Mouse (Mus musculus) c-Kit-positive CD71-positive TER-119-negative erythroid progenitor cells, embryonic 14.5 days (primary cell): ENCODE data around the gene Krtap31-1.
"Not testable (repeated sequence)": the region's sequence is repeated elsewhere in the genome, so short reads cannot be mapped to it uniquely, and the experiment has no call there.

Experiments
- DNase-seq: peaks from one replicate; pipeline ENCODE4 v3.0.0-alpha.2; 2013; ENCODE audit warnings: low read depth

The Krtap31-1 gene

DNA sequence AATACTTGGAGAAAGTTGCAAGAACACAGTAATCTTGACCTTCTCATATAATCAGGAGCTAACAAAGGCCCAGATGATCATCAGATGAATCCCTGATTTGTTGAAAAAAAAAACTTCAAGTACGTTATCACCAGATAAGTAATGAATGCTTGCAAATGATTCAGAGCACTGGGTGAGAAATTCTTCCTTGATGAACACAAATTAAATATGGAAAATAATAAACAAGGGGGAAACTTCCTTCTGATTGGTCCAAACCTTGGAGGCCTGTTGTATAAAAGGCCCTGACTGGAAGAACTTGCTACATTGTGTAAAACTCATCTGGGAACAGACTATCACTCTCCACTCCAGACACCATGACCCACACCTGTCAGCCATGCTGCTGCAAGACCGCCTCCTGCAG, at the start of gene Krtap31-1:
Krtap31-1 (plus strand) TSS at position 301 of the 400 bp plus-strand sequence.
- no peak for DNase-seq

DNA sequence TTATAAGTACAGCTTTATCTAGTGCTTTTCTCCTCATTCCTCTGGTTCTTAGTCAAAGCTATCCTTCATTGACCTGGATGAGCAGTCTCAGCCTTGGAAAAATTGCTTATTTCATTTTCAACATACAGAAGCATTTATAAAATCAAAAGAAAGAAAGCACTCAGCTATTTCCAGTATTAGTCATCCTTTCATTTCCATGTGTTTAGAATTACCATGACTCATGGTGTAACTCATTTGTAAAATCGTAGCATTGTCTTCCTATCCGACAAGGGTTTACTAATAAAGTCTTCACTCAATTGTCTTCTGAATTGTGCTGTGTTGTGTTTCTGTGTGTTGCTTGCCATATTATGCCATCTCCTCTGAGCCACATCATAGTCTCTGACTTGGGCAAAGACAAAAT, 49.0 kb upstream of the Krtap31-1 start:
- no peak for DNase-seq

DNA sequence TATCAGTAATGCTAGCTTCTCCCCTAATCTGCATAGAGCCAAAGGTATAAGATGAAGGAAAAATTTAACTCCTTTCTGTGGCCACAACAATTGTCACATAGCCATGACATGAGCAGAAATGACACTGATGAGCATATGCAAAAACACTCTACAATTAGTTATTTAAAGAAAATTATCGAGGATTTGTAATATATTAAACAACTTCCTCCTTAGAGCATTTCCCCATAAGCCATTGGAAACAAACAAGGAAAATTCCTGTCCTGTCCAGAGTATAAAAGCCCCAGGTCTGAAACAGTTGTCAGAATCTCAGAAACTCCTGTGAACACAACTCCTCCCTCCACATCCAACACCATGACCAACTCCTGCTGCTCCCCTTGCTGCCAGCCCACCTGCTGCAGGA, 43.5 kb upstream of the Krtap31-1 start, which contains the start of gene Gm11559:
Gm11559 (plus strand) TSS at position 301 of the 400 bp plus-strand sequence.
- DNase-seq, result not testable (repeated sequence)

DNA sequence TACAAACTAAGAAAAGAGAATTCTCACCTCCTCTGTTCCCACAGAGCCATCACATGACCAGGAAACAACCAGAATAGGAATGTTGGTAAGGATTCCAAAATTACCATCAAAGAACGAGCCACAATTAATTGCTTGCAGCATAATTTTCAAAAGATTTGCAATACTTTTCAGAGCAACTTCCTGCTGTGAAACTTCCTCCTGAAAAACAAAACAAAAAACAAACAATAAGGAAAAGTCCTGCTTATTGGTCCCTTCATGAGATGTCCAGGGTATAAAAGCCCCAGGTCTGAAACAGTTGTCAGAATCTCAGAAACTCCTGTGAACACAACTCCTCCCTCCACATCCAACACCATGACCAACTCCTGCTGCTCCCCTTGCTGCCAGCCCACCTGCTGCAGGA, 34.6 kb upstream of the Krtap31-1 start, which contains the start of gene Krtap9-1:
Krtap9-1 (plus strand) TSS at position 301 of the 400 bp plus-strand sequence.
- not testable (repeated sequence) for DNase-seq

DNA sequence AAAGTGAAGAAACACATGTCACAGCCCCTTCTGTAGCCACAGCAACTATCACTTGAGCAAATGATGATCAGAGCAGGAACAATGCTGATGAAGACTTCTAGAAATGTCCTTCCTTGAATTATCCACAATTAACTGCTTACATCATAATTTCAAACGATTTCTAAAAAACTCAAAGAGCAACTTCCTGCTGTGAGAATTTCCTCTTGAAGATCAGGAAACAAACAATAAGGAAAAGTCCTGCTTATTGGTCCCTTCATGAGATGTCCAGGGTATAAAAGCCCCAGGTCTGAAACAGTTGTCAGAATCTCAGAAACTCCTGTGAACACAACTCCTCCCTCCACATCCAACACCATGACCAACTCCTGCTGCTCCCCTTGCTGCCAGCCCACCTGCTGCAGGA, 28.8 kb upstream of the Krtap31-1 start, which contains the start of gene Gm11567:
Gm11567 (plus strand) TSS at position 301 of the 400 bp plus-strand sequence.
- DNase-seq, result not testable (repeated sequence)

DNA sequence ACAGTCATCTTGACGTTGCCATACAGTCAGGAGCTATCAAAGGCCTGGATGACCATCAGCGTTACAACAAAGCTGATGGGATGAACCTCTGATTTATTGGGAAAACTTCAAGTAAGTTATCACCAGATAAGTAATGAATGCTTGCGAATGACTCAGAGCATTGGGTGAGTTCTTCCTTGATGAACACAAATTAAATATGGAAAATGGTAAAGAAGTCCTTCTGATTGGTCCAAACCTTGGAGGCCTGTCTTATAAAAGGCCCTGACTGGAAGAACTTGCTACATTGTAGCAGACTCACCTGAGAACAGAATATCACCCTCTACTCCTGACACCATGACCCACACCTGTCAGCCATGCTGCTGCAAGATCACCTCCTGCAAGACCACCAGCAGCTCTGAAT, 6.7 kb downstream of the Krtap31-1 start, which contains the start of gene Gm11565:
Gm11565 (plus strand) TSS at position 301 of the 400 bp plus-strand sequence.
- DNase-seq, result no peak

DNA sequence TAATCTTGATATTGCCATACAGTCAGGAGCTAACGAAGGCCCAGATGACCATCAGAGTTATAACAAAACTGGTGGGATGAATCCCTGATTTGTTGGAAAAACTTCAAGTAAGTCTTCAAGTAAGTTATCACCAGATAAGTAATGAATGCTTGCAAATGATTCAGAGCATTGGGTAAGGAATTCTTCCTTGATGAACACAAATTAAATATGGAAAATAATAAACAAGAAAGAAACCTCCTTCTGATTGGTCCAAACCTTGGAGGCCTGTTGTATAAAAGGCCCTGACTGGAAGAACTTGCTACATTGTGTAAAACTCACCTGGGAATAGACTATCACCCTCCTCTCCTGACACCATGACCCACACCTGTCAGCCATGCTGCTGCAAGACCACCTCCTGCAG, 28.3 kb downstream of the Krtap31-1 start, which contains the start of gene Krtap31-2:
Krtap31-2 (plus strand) TSS at position 301 of the 400 bp plus-strand sequence.
- no peak for DNase-seq

DNA sequence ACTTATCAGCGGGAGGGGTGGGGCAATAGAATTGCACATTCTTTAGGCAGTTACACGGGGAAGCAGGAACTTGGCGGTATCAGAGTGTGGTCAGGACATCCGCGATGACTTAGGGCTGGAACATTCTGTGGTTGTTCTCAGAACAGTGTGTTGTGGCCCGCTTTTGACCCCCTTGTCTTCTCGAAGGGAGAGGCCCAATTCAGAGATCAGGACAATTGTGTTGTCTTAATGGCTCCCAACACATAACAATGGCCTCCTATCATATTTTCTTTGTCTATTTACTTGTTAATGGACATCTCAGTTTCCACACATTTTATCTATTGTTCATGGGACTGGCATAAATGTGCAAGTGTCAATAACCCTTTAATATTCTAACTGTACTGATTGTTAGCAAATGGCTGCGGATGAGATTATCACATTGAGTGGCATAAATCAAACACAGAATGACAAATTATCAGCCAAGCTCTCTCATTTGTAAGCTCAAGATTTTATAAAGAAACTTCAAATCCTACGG, 30.1 kb downstream of the Krtap31-1 start:
- DNase-seq, result no peak

DNA sequence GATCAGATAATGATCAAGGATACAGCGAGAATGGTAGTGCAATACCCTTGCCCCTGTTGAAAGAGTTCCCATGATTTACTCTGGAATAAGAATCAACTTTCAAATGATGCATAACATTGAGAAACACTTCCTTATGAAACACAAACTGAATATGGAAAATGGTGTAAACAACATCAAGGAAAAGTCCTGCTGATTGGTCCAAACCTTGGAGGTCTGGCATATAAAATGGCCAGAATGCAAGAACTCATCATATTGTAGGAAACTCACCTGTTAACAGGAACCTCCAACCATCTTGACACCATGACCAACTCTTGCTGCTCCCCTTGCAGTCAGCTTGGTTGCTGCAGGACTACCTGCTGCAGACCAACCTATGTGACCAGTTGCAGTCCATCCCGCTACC, 40.5 kb downstream of the Krtap31-1 start, which contains the start of gene Krtap9-5:
Krtap9-5 (plus strand) TSS at position 301 of the 400 bp plus-strand sequence.
- no peak for DNase-seq
